Mouse (Mus musculus) hindbrain, embryonic 16.5 days (tissue): Measurements from ENCODE around the gene Polr2b. TPM values are rescaled to one million over a fixed set of nuclear protein-coding genes. Genes with fewer than 3 reads are reported as not detected.

Source experiments
- ATAC-seq: fragments of 200-750 bp; cut with Nextera tagmentation; 2 replicates; pipeline ENCODE4 v1.8.0; 2017; ENCODE audit warnings: moderate TSS enrichment, moderate library complexity
- H3K27ac ChIP-seq: fragments of 300-500 bp; sonication (generic); 2 replicates; pipeline ENCODE4 v1.5.1; 2014; ENCODE audit warnings: low read depth, mild to moderate bottlenecking, control low read depth, low read length, moderate library complexity
- H3K27me3 ChIP-seq: fragments of 300-500 bp; sonication (generic); replicated peaks from 2 replicates; pipeline ENCODE4 v1.6.1; 2014; ENCODE audit warnings: low read length; ENCODE audit not compliant: control insufficient read depth, insufficient read depth
- H3K36me3 ChIP-seq: fragments of 300-500 bp; sonication (generic); 2 replicates; pipeline ENCODE4 v1.6.1; 2014; ENCODE audit warnings: mild to moderate bottlenecking, low read length, moderate library complexity, mixed read lengths; ENCODE audit not compliant: control insufficient read depth, insufficient read depth
- H3K4me1 ChIP-seq: fragments of 300-500 bp; sonication (generic); 2 replicates; pipeline ENCODE4 v1.6.1; 2014; ENCODE audit warnings: low read depth, low read length; ENCODE audit not compliant: control insufficient read depth, insufficient read depth
- H3K4me2 ChIP-seq: fragments of 300-500 bp; sonication (generic); 2 replicates; pipeline ENCODE4 v1.6.1; 2014; ENCODE audit warnings: mild to moderate bottlenecking, low read length, control low read depth, moderate library complexity
- H3K4me3 ChIP-seq: fragments of 300-500 bp; sonication (generic); 2 replicates; pipeline ENCODE4 v1.5.1; 2014; ENCODE audit warnings: mild to moderate bottlenecking, low read length, control low read depth, moderate library complexity
- H3K9ac ChIP-seq: fragments of 300-500 bp; sonication (generic); 2 replicates; pipeline ENCODE4 v1.6.1; 2014; ENCODE audit warnings: low read depth, mild to moderate bottlenecking, control low read depth, low read length, moderate library complexity
- H3K9me3 ChIP-seq: fragments of 300-500 bp; sonication (generic); 2 replicates; pipeline ENCODE4 v1.6.1; 2014; ENCODE audit warnings: mild to moderate bottlenecking, low read length, moderate library complexity; ENCODE audit not compliant: control insufficient read depth
- WGBS: fragments of 180-500 bp; shearing (Covaris S2); extraction: QIAGEN DNeasy Blood & Tissue Kit; methylation state at CpG from one replicate; pipeline ENCODE4 v1.1.7; 2014; 5-methylcytosine and 5-hydroxymethylcytosine counted together
- polyA plus RNA-seq: library from polyadenylated mRNA; unstranded; fragments of >200 nt; fragmentation: Nextera tagmentation; extraction: Ambion mirVana; gene quantifications from 2 replicates; pipeline ENCODE4 v1.2.1, GENCODE M21; 2015

The Polr2b gene
- polyA plus RNA-seq, 1 experiment from 2014 or later: 52.4 TPM

GRCm38 (mm10) chr5:77267957-77268624 lies 41.9 kb upstream of the Polr2b start:
- no peaks in the 10 kb centered on the region for H3K27me3 ChIP-seq
- ATAC-seq: no peak
- peaks cover 6% of the 10 kb centered on the region; the same call in 1 of the 2 replicates for H3K36me3 ChIP-seq
- WGBS: 91% methylated on average over 30 of the region's 30 CpGs
- no peak overlapping the region for H3K4me3 ChIP-seq
- H3K9ac ChIP-seq: no peak overlapping the region
- no peaks in the 10 kb centered on the region; the same call in 1 of the 2 replicates for H3K4me1 ChIP-seq
- H3K4me2 ChIP-seq: no peak overlapping the region
- H3K9me3 ChIP-seq: no peaks in the 10 kb centered on the region
- H3K27ac ChIP-seq: no peak overlapping the region

GRCm38 (mm10) chr5:77269399-77269798 lies 40.5 kb upstream of the Polr2b start:
- no peaks in the 10 kb centered on the region for H3K9me3 ChIP-seq
- no peak for ATAC-seq
- H3K4me1 ChIP-seq: no peaks in the 10 kb centered on the region; the same call in 1 of the 2 replicates
- WGBS: 77% methylated on average over 8 of the region's 8 CpGs
- no peak overlapping the region for H3K4me3 ChIP-seq
- H3K9ac ChIP-seq: no peak overlapping the region
- H3K36me3 ChIP-seq: peaks cover 6% of the 10 kb centered on the region; the same call in 1 of the 2 replicates
- no peak overlapping the region for H3K4me2 ChIP-seq
- H3K27me3 ChIP-seq: no peaks in the 10 kb centered on the region
- H3K27ac ChIP-seq: no peak overlapping the region

- ATAC-seq: no peak
- Histone ChIP-seq H3K4me2 (no peak overlapping the region), H3K4me3 (no peak overlapping the region), H3K4me1 (no peaks in the 10 kb centered on the region), H3K27ac (no peak overlapping the region), H3K9me3 (no peaks in the 10 kb centered on the region), H3K9ac (no peak overlapping the region), H3K27me3 (no peaks in the 10 kb centered on the region), H3K36me3 (peaks cover 9% of the 10 kb centered on the region; the same call in 1 of the 2 replicates)
- WGBS: 77% methylated on average over 7 of the region's 7 CpGs
Measured at GRCm38 (mm10) chr5:77273151-77273550, 36.8 kb upstream of the Polr2b start.

GRCm38 (mm10) chr5:77275950-77276349 lies 34.0 kb upstream of the Polr2b start:
- Histone ChIP-seq H3K4me3 (no peak overlapping the region), H3K27me3 (no peaks in the 10 kb centered on the region), H3K4me2 (no peak overlapping the region), H3K36me3 (peaks cover 3% of the 10 kb centered on the region; the same call in 1 of the 2 replicates), H3K4me1 (no peaks in the 10 kb centered on the region), H3K9ac (no peak overlapping the region), H3K9me3 (no peaks in the 10 kb centered on the region), H3K27ac (no peak overlapping the region)
- 88% methylated on average over 5 of the region's 5 CpGs for WGBS
- no peak for ATAC-seq

GRCm38 (mm10) chr5:77277204-77277603 lies 32.7 kb upstream of the Polr2b start:
- Histone ChIP-seq H3K4me1 (no peaks in the 10 kb centered on the region), H3K36me3 (peaks cover 14% of the 10 kb centered on the region; the same call in 1 of the 2 replicates)

GRCm38 (mm10) chr5:77281518-77282174 lies 28.3 kb upstream of the Polr2b start:
- Histone ChIP-seq H3K27ac (no peak overlapping the region), H3K4me2 (no peak overlapping the region), H3K9ac (no peak overlapping the region), H3K36me3 (peaks cover 13% of the 10 kb centered on the region; the same call in 1 of the 2 replicates), H3K4me1 (no peaks in the 10 kb centered on the region), H3K4me3 (no peak overlapping the region), H3K27me3 (no peaks in the 10 kb centered on the region), H3K9me3 (no peaks in the 10 kb centered on the region)
- WGBS: 80% methylated on average over 20 of the region's 20 CpGs
- ATAC-seq: no peak

More at GRCm38 (mm10) chr5:77277204-77277603, 32.7 kb upstream of the Polr2b start:
- no peak overlapping the region for H3K4me2 ChIP-seq
- H3K9ac ChIP-seq: no peak overlapping the region
- no peak overlapping the region for H3K4me3 ChIP-seq
- no peak overlapping the region for H3K27ac ChIP-seq
- 94% methylated on average over 6 of the region's 6 CpGs for WGBS
- no peaks in the 10 kb centered on the region for H3K27me3 ChIP-seq
- H3K9me3 ChIP-seq: no peaks in the 10 kb centered on the region
- no peak for ATAC-seq

GRCm38 (mm10) chr5:77282242-77282641 lies 27.7 kb upstream of the Polr2b start:
- Histone ChIP-seq H3K4me1 (no peaks in the 10 kb centered on the region), H3K9me3 (no peaks in the 10 kb centered on the region), H3K4me2 (no peak overlapping the region), H3K27me3 (no peaks in the 10 kb centered on the region), H3K27ac (no peak overlapping the region), H3K4me3 (no peak overlapping the region), H3K36me3 (peaks cover 13% of the 10 kb centered on the region; the same call in 1 of the 2 replicates), H3K9ac (no peak overlapping the region)
- 81% methylated on average over 9 of the region's 9 CpGs for WGBS
- peak; percentile 38; the same call in 1 of the 2 replicates for ATAC-seq

- no peak for ATAC-seq
- Histone ChIP-seq H3K4me1 (no peaks in the 10 kb centered on the region), H3K4me2 (no peak overlapping the region), H3K9ac (no peak overlapping the region), H3K36me3 (peaks cover 13% of the 10 kb centered on the region; the same call in 1 of the 2 replicates), H3K4me3 (no peak overlapping the region), H3K9me3 (no peaks in the 10 kb centered on the region), H3K27me3 (no peaks in the 10 kb centered on the region), H3K27ac (no peak overlapping the region)
- WGBS: 82% methylated on average over 7 of the region's 7 CpGs
Measured at GRCm38 (mm10) chr5:77285685-77286084, 24.3 kb upstream of the Polr2b start.

- H3K4me2 ChIP-seq: no peak overlapping the region
- H3K27me3 ChIP-seq: no peaks in the 10 kb centered on the region
- no peak for ATAC-seq
- H3K27ac ChIP-seq: no peak overlapping the region
- no peaks in the 10 kb centered on the region for H3K9me3 ChIP-seq
- 95% methylated on average over 5 of the region's 5 CpGs for WGBS
- no peak overlapping the region for H3K4me3 ChIP-seq
- H3K36me3 ChIP-seq: peaks cover 7% of the 10 kb centered on the region
- no peaks in the 10 kb centered on the region for H3K4me1 ChIP-seq
- H3K9ac ChIP-seq: no peak overlapping the region
Measured at GRCm38 (mm10) chr5:77286904-77287303, 23.0 kb upstream of the Polr2b start.
